Mouse (Mus musculus): ENCODE measurements at regions not wholly inside any gene's neighbourhood (a gene's known extent, or its start where the extent isn't known, plus 50 kb on each side); places are given as distances from the start of the nearest gene placed in this dataset.

- Histone ChIP-seq H3K9me3 (replicated peaks; ENCODE audit: control insufficient read depth, low read length) (no peaks in the 10 kb centered on the region), H3K4me3 (ENCODE audit: low read depth, low read length) (no peak overlapping the region), H3K4me1 (ENCODE audit: control insufficient read depth, insufficient read depth) (no peaks in the 10 kb centered on the region), H3K27me3 (ENCODE audit: control insufficient read depth, insufficient read depth, low read length) (no peaks in the 10 kb centered on the region), H3K27ac (ENCODE audit: low read depth) (no peak overlapping the region), H3K9ac (replicated peaks; ENCODE audit: low read depth, low read length) (no peak overlapping the region), H3K4me2 (ENCODE audit: low read depth, low read length) (no peak overlapping the region), H3K36me3 (replicated peaks; ENCODE audit: control insufficient read depth, insufficient read depth, low read length) (no peaks in the 10 kb centered on the region)
- 57% methylated on average over 3 of the region's 3 CpGs for WGBS
- DNase-seq (ENCODE audit: low spot score) (no peak), ATAC-seq (ENCODE audit: insufficient read depth, low read depth) (no peak)
- TF ChIP-seq CTCF (IDR thresholded peaks at IDR 0.05; ENCODE audit: low read depth) (no peak), EP300 (IDR thresholded peaks at IDR 0.05; ENCODE audit: low read depth) (no peak)
These were observed 229.9 kb upstream of the Shh start for GRCm38 (mm10) chr5:28696966-28697365.

- H3K9ac ChIP-seq (replicated peaks; ENCODE audit: low read depth, low read length) = no peak overlapping the region
- H3K9me3 ChIP-seq (replicated peaks; ENCODE audit: control insufficient read depth, low read length) = no peaks in the 10 kb centered on the region
- 61% methylated on average over 6 of the region's 6 CpGs for WGBS
- H3K27ac ChIP-seq (ENCODE audit: low read depth) = no peak overlapping the region
- no peak overlapping the region for H3K4me3 ChIP-seq (ENCODE audit: low read depth, low read length)
- H3K27me3 ChIP-seq (ENCODE audit: control insufficient read depth, insufficient read depth, low read length) = no peaks in the 10 kb centered on the region
- H3K36me3 ChIP-seq (replicated peaks; ENCODE audit: control insufficient read depth, insufficient read depth, low read length) = no peaks in the 10 kb centered on the region
- no peaks in the 10 kb centered on the region for H3K4me1 ChIP-seq (ENCODE audit: control insufficient read depth, insufficient read depth)
- TF ChIP-seq CTCF (IDR thresholded peaks at IDR 0.05; ENCODE audit: low read depth) = no peak
- TF ChIP-seq EP300 (IDR thresholded peaks at IDR 0.05; ENCODE audit: low read depth) = no peak
- H3K4me2 ChIP-seq (ENCODE audit: low read depth, low read length) = no peak overlapping the region
- ATAC-seq (ENCODE audit: insufficient read depth, low read depth) (no peak), DNase-seq (ENCODE audit: low spot score) (no peak)
These were observed 223.1 kb upstream of the Shh start for GRCm38 (mm10) chr5:28690110-28690509.

GRCm38 (mm10) chr5:28689651-28690050 lies 222.6 kb upstream of the Shh start:
- H3K36me3 ChIP-seq (replicated peaks; ENCODE audit: control insufficient read depth, insufficient read depth, low read length) = no peaks in the 10 kb centered on the region
- no peak for DNase-seq (ENCODE audit: low spot score)
- no peak for TF ChIP-seq CTCF (IDR thresholded peaks at IDR 0.05; ENCODE audit: low read depth)
- TF ChIP-seq EP300 (IDR thresholded peaks at IDR 0.05; ENCODE audit: low read depth) = no peak
- H3K27ac ChIP-seq (ENCODE audit: low read depth) = no peak overlapping the region
- H3K4me2 ChIP-seq (ENCODE audit: low read depth, low read length) = no peak overlapping the region
- H3K27me3 ChIP-seq (ENCODE audit: control insufficient read depth, insufficient read depth, low read length) = no peaks in the 10 kb centered on the region
- no peak overlapping the region for H3K4me3 ChIP-seq (ENCODE audit: low read depth, low read length)
- H3K9me3 ChIP-seq (replicated peaks; ENCODE audit: control insufficient read depth, low read length) = no peaks in the 10 kb centered on the region
- 58% methylated on average over 2 of the region's 2 CpGs for WGBS
- no peaks in the 10 kb centered on the region for H3K4me1 ChIP-seq (ENCODE audit: control insufficient read depth, insufficient read depth)
- ATAC-seq (ENCODE audit: insufficient read depth, low read depth) = no peak
- H3K9ac ChIP-seq (replicated peaks; ENCODE audit: low read depth, low read length) = no peak overlapping the region

GRCm38 (mm10) chr5:28689136-28689535 lies 222.1 kb upstream of the Shh start:
- Histone ChIP-seq H3K4me1 (ENCODE audit: control insufficient read depth, insufficient read depth) (no peaks in the 10 kb centered on the region), H3K9ac (replicated peaks; ENCODE audit: low read depth, low read length) (no peak overlapping the region), H3K9me3 (replicated peaks; ENCODE audit: control insufficient read depth, low read length) (no peaks in the 10 kb centered on the region), H3K27ac (ENCODE audit: low read depth) (no peak overlapping the region), H3K27me3 (ENCODE audit: control insufficient read depth, insufficient read depth, low read length) (no peaks in the 10 kb centered on the region), H3K4me3 (ENCODE audit: low read depth, low read length) (no peak overlapping the region), H3K4me2 (ENCODE audit: low read depth, low read length) (no peak overlapping the region), H3K36me3 (replicated peaks; ENCODE audit: control insufficient read depth, insufficient read depth, low read length) (no peaks in the 10 kb centered on the region)
- no peak for ATAC-seq (ENCODE audit: insufficient read depth, low read depth)
- WGBS = 59% methylated on average over 3 of the region's 3 CpGs
- no peak for DNase-seq (ENCODE audit: low spot score)
- no peak for TF ChIP-seq CTCF (IDR thresholded peaks at IDR 0.05; ENCODE audit: low read depth)
- TF ChIP-seq EP300 (IDR thresholded peaks at IDR 0.05; ENCODE audit: low read depth) = no peak

GRCm38 (mm10) chr5:28682821-28683220 lies 215.8 kb upstream of the Shh start:
- no peak for ATAC-seq (ENCODE audit: insufficient read depth, low read depth)
- WGBS = 70% methylated on average over 6 of the region's 6 CpGs
- Histone ChIP-seq H3K27me3 (ENCODE audit: control insufficient read depth, insufficient read depth, low read length) (no peaks in the 10 kb centered on the region), H3K27ac (ENCODE audit: low read depth) (no peak overlapping the region), H3K9me3 (replicated peaks; ENCODE audit: control insufficient read depth, low read length) (no peaks in the 10 kb centered on the region), H3K4me3 (ENCODE audit: low read depth, low read length) (no peak overlapping the region), H3K9ac (replicated peaks; ENCODE audit: low read depth, low read length) (no peak overlapping the region), H3K4me1 (ENCODE audit: control insufficient read depth, insufficient read depth) (no peaks in the 10 kb centered on the region), H3K4me2 (ENCODE audit: low read depth, low read length) (no peak overlapping the region), H3K36me3 (replicated peaks; ENCODE audit: control insufficient read depth, insufficient read depth, low read length) (no peaks in the 10 kb centered on the region)
- TF ChIP-seq EP300 (IDR thresholded peaks at IDR 0.05; ENCODE audit: low read depth) = no peak
- no peak for TF ChIP-seq CTCF (IDR thresholded peaks at IDR 0.05; ENCODE audit: low read depth)
- no peak for DNase-seq (ENCODE audit: low spot score)

- TF ChIP-seq CTCF (IDR thresholded peaks at IDR 0.05; ENCODE audit: low read depth) (no peak), EP300 (IDR thresholded peaks at IDR 0.05; ENCODE audit: low read depth) (no peak)
- no peaks in the 10 kb centered on the region for H3K27me3 ChIP-seq (ENCODE audit: control insufficient read depth, insufficient read depth, low read length)
- WGBS = 86% methylated on average over 1 of the region's 1 CpGs
- H3K4me3 ChIP-seq (ENCODE audit: low read depth, low read length) = no peak overlapping the region
- DNase-seq (ENCODE audit: low spot score) (no peak), ATAC-seq (ENCODE audit: insufficient read depth, low read depth) (no peak)
- H3K4me1 ChIP-seq (ENCODE audit: control insufficient read depth, insufficient read depth) = no peaks in the 10 kb centered on the region
- no peak overlapping the region for H3K9ac ChIP-seq (replicated peaks; ENCODE audit: low read depth, low read length)
- H3K9me3 ChIP-seq (replicated peaks; ENCODE audit: control insufficient read depth, low read length) = no peaks in the 10 kb centered on the region
- no peaks in the 10 kb centered on the region for H3K36me3 ChIP-seq (replicated peaks; ENCODE audit: control insufficient read depth, insufficient read depth, low read length)
- no peak overlapping the region for H3K4me2 ChIP-seq (ENCODE audit: low read depth, low read length)
- no peak overlapping the region for H3K27ac ChIP-seq (ENCODE audit: low read depth)
These were observed 213.3 kb upstream of the Shh start for GRCm38 (mm10) chr5:28680311-28680710.

Measured in heart, postnatal 0 days (tissue).